Mouse (Mus musculus) heart, postnatal 0 days (tissue): ENCODE data around the gene Morn3. TPM values are rescaled to one million over a fixed set of nuclear protein-coding genes. Genes with fewer than 3 reads are reported as not detected.

Experiments
- ATAC-seq: fragments of 200-750 bp; cut with Nextera tagmentation; 2 replicates; pipeline ENCODE4 v1.8.0; 2017; ENCODE audit warnings: low read depth, moderate number of reproducible peaks, moderate library complexity; ENCODE audit not compliant: insufficient read depth
- DNase-seq: peaks from one replicate; pipeline ENCODE4 v3.0.0-alpha.2; 2016; ENCODE audit warnings: low spot score
- H3K27ac ChIP-seq: fragments of 300-500 bp; sonication (generic); 2 replicates; pipeline ENCODE4 v1.5.1; 2014; ENCODE audit warnings: low read depth, mild to moderate bottlenecking
- H3K27me3 ChIP-seq: fragments of 300-500 bp; sonication (generic); 2 replicates; pipeline ENCODE4 v1.6.1; 2014; ENCODE audit warnings: low read length, mixed read lengths; ENCODE audit not compliant: control insufficient read depth, insufficient read depth
- H3K36me3 ChIP-seq: fragments of 300-500 bp; sonication (generic); replicated peaks from 2 replicates; pipeline ENCODE4 v1.6.1; 2014; ENCODE audit warnings: low read length, mixed read lengths; ENCODE audit not compliant: control insufficient read depth, insufficient read depth
- H3K4me1 ChIP-seq: fragments of 300-500 bp; sonication (generic); 2 replicates; pipeline ENCODE4 v1.6.1; 2014; ENCODE audit warnings: antibody characterized with exemption; ENCODE audit not compliant: control insufficient read depth, insufficient read depth
- H3K4me2 ChIP-seq: fragments of 300-500 bp; sonication (generic); 2 replicates; pipeline ENCODE4 v1.6.1; 2014; ENCODE audit warnings: low read depth, mild to moderate bottlenecking, low read length, moderate library complexity
- H3K4me3 ChIP-seq: fragments of 300-500 bp; sonication (generic); 2 replicates; pipeline ENCODE4 v1.5.1; 2014; ENCODE audit warnings: low read depth, low read length
- H3K9ac ChIP-seq: fragments of 300-500 bp; sonication (generic); replicated peaks from 2 replicates; pipeline ENCODE4 v1.6.1; 2014; ENCODE audit warnings: low read depth, low read length, mixed read lengths
- H3K9me3 ChIP-seq: fragments of 300-500 bp; sonication (generic); replicated peaks from 2 replicates; pipeline ENCODE4 v1.6.1; 2016; ENCODE audit warnings: low read length; ENCODE audit not compliant: control insufficient read depth
- CTCF ChIP-seq: IDR thresholded peaks from 2 replicates; pipeline ENCODE4 v1.5.1; 2016; ENCODE audit warnings: antibody characterized with exemption, control low read depth, low read depth
- EP300 ChIP-seq: IDR thresholded peaks from 2 replicates; pipeline ENCODE4 v1.6.1; 2016; ENCODE audit warnings: antibody characterized with exemption, low read depth
- WGBS: fragments of 180-500 bp; shearing (Covaris S2); extraction: QIAGEN DNeasy Blood & Tissue Kit; methylation state at CpG from one replicate; pipeline ENCODE4 v1.1.7; 2014; 5-methylcytosine and 5-hydroxymethylcytosine counted together
- polyA plus RNA-seq: library from polyadenylated mRNA; unstranded; fragments of >200 nt; fragmentation: Nextera tagmentation; extraction: Ambion mirVana; gene quantifications from 2 replicates; pipeline ENCODE4 v1.2.1, GENCODE M21; 2015
- total RNA-seq: library from RNA; depleted of rRNA; stranded (reverse); fragments of >200 nt; gene quantifications from 2 replicates; pipeline ENCODE4 v1.2.3, GENCODE M21; 2014; ENCODE audit warnings: low replicate concordance

Morn3 gene
- total and polyA plus RNA-seq, 2 experiments from 2014 or later, result not detected

DNA sequence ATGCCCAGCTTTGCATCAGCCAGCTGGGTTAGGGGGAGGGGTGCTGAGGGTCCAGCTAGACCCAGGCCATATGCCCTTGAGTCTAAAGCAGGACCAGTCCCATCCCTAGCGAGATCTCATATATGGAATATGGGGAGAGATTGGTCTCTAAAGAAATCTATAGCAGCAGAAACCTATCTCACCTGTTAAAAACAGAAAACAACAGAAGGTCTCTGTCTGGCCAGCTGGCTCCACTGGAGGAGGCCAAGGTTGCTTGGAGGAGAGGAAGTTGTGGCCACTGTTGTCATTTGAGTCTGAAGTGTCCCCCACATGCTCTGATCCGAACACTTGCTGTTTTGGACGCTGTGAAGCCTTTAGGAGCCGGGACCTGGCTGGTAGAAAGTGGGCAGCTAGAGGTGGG, 42.0 kb upstream of the Morn3 start:
- ATAC-seq, result no peak
- H3K36me3 ChIP-seq, result no peaks in the 10 kb centered on the region
- no peak overlapping the region for H3K9ac ChIP-seq
- no peak overlapping the region for H3K4me2 ChIP-seq
- no peak overlapping the region for H3K27ac ChIP-seq
- DNase-seq, result no peak
- TF ChIP-seq EP300, result no peak
- TF ChIP-seq CTCF, result no peak
- no peaks in the 10 kb centered on the region for H3K27me3 ChIP-seq
- no peak overlapping the region for H3K4me3 ChIP-seq
- WGBS, result 87% methylated on average over 4 of the region's 4 CpGs
- H3K9me3 ChIP-seq, result no peaks in the 10 kb centered on the region
- H3K4me1 ChIP-seq, result peaks cover 4% of the 10 kb centered on the region; the same call in 1 of the 2 replicates

GRCm38 (mm10) chr5:123086501-123086900, 39.7 kb upstream of the Morn3 start:
- Histone ChIP-seq H3K4me2 (no peak overlapping the region), H3K4me3 (no peak overlapping the region), H3K9me3 (no peaks in the 10 kb centered on the region), H3K36me3 (no peaks in the 10 kb centered on the region), H3K9ac (no peak overlapping the region), H3K27ac (no peak overlapping the region), H3K27me3 (no peaks in the 10 kb centered on the region), H3K4me1 (peaks cover 4% of the 10 kb centered on the region; the same call in 1 of the 2 replicates)
- WGBS, result 81% methylated on average over 2 of the region's 2 CpGs
- no peak for ATAC-seq
- no peak for DNase-seq
- no peak for TF ChIP-seq CTCF
- no peak for TF ChIP-seq EP300

GRCm38 (mm10) chr5:123083340-123084050, 36.7 kb upstream of the Morn3 start:
- TF ChIP-seq EP300, result no peak
- no peak for TF ChIP-seq CTCF
- 47% methylated on average over 13 of the region's 13 CpGs for WGBS
- no peak overlapping the region for H3K4me3 ChIP-seq

GRCm38 (mm10) chr5:123080510-123080909, 33.7 kb upstream of the Morn3 start:
- ATAC-seq, result no peak
- H3K9me3 ChIP-seq, result peaks cover 5% of the 10 kb centered on the region; the same call in 1 of the 2 replicates
- H3K27ac ChIP-seq, result peak overlapping the region; percentile 73; the same call in 1 of the 2 replicates
- DNase-seq, result no peak
- no peak overlapping the region for H3K4me3 ChIP-seq
- H3K4me1 ChIP-seq, result peaks cover 10% of the 10 kb centered on the region; the same call in 1 of the 2 replicates
- WGBS, result 92% methylated on average over 13 of the region's 13 CpGs
- H3K4me2 ChIP-seq, result no peak overlapping the region
- H3K9ac ChIP-seq, result no peak overlapping the region
- no peaks in the 10 kb centered on the region for H3K27me3 ChIP-seq
- TF ChIP-seq EP300 (no peak), CTCF (no peak)
- H3K36me3 ChIP-seq, result no peaks in the 10 kb centered on the region

More at GRCm38 (mm10) chr5:123083340-123084050, 36.7 kb upstream of the Morn3 start:
- no peak overlapping the region for H3K9ac ChIP-seq
- no peaks in the 10 kb centered on the region for H3K36me3 ChIP-seq
- DNase-seq (no peak), ATAC-seq (no peak)
- H3K27ac ChIP-seq, result no peak overlapping the region
- no peak overlapping the region for H3K4me2 ChIP-seq
- H3K4me1 ChIP-seq, result peaks cover 4% of the 10 kb centered on the region; the same call in 1 of the 2 replicates
- no peaks in the 10 kb centered on the region for H3K27me3 ChIP-seq
- H3K9me3 ChIP-seq, result peaks cover 5% of the 10 kb centered on the region; the same call in 1 of the 2 replicates

DNA sequence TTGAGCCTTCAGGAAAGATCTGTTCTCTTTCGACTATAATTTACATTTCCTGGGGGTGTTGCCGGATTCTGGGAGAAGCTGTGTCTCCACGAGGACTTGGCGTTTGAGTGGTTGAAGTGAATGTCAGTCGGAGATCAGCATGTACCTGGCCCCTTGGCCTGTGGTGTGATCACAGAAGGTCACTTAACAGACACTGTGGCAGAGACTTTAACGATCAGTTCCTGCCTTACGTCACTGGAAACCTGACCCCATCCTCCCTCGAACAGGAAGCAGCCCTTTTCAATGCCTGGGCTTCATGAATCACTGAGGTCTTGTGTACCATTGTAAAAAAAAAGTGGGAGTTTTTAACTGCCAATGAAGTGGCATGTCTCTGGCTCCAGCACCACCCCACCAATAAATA, 33.2 kb upstream of the Morn3 start:
- Histone ChIP-seq H3K27ac (peak overlapping the region; percentile 73), H3K9ac (no peak overlapping the region), H3K4me3 (no peak overlapping the region), H3K4me1 (peaks cover 13% of the 10 kb centered on the region; the same call in 1 of the 2 replicates), H3K9me3 (peaks cover 5% of the 10 kb centered on the region; the same call in 1 of the 2 replicates), H3K27me3 (no peaks in the 10 kb centered on the region), H3K4me2 (no peak overlapping the region), H3K36me3 (no peaks in the 10 kb centered on the region)
- 61% methylated on average over 8 of the region's 8 CpGs for WGBS
- TF ChIP-seq CTCF, result no peak
- no peak for TF ChIP-seq EP300
- ATAC-seq (no peak; the same call in 1 of the 2 replicates), DNase-seq (peak; percentile 28)
